Mouse (Mus musculus) limb, embryonic 15.5 days (tissue): Measurements from ENCODE around the gene Adssl1. TPM values are rescaled to one million over a fixed set of nuclear protein-coding genes. Genes with fewer than 3 reads are reported as not detected.

Experiments
- ATAC-seq: fragments of 200-750 bp; cut with Nextera tagmentation; 2 replicates; pipeline ENCODE4 v1.8.0; 2017; ENCODE audit warnings: low read depth, moderate TSS enrichment; ENCODE audit not compliant: insufficient number of reproducible peaks, low FRiP score, low TSS enrichment
- H3K27ac ChIP-seq: fragments of 300-500 bp; sonication (generic); 2 replicates; pipeline ENCODE4 v1.5.1; 2015; ENCODE audit warnings: moderate library complexity, mild to moderate bottlenecking, inconsistent platforms
- H3K27me3 ChIP-seq: fragments of 300-500 bp; sonication (generic); 2 replicates; pipeline ENCODE4 v1.6.1; 2015; ENCODE audit warnings: inconsistent platforms
- H3K36me3 ChIP-seq: fragments of 300-500 bp; sonication (generic); 2 replicates; pipeline ENCODE4 v1.6.1; 2015; ENCODE audit warnings: inconsistent platforms
- H3K4me1 ChIP-seq: fragments of 300-500 bp; sonication (generic); 2 replicates; pipeline ENCODE4 v1.6.1; 2015; ENCODE audit warnings: inconsistent platforms
- H3K4me2 ChIP-seq: fragments of 300-500 bp; sonication (generic); 2 replicates; pipeline ENCODE4 v1.6.1; 2015; ENCODE audit warnings: mild to moderate bottlenecking, inconsistent platforms
- H3K4me3 ChIP-seq: fragments of 300-500 bp; sonication (generic); 2 replicates; pipeline ENCODE4 v1.5.1; 2015; ENCODE audit warnings: mild to moderate bottlenecking, inconsistent platforms
- H3K9ac ChIP-seq: fragments of 300-500 bp; sonication (generic); 2 replicates; pipeline ENCODE4 v1.6.1; 2015; ENCODE audit warnings: inconsistent platforms
- H3K9me3 ChIP-seq: fragments of 300-500 bp; sonication (generic); 2 replicates; pipeline ENCODE4 v1.6.1; 2016; ENCODE audit warnings: inconsistent platforms
- WGBS: fragments of 180-500 bp; shearing (Covaris S2); methylation state at CpG from one replicate; pipeline ENCODE4 v1.1.7; 2015; 5-methylcytosine and 5-hydroxymethylcytosine counted together
- polyA plus RNA-seq: library from polyadenylated mRNA; unstranded; fragments of >200 nt; fragmentation: Nextera tagmentation; extraction: Ambion mirVana; gene quantifications from 2 replicates; pipeline ENCODE4 v1.2.1, GENCODE M21; 2015

Gene Adssl1
- 11.6 and 27.2 TPM in 2 replicates for polyA plus RNA-seq

DNA sequence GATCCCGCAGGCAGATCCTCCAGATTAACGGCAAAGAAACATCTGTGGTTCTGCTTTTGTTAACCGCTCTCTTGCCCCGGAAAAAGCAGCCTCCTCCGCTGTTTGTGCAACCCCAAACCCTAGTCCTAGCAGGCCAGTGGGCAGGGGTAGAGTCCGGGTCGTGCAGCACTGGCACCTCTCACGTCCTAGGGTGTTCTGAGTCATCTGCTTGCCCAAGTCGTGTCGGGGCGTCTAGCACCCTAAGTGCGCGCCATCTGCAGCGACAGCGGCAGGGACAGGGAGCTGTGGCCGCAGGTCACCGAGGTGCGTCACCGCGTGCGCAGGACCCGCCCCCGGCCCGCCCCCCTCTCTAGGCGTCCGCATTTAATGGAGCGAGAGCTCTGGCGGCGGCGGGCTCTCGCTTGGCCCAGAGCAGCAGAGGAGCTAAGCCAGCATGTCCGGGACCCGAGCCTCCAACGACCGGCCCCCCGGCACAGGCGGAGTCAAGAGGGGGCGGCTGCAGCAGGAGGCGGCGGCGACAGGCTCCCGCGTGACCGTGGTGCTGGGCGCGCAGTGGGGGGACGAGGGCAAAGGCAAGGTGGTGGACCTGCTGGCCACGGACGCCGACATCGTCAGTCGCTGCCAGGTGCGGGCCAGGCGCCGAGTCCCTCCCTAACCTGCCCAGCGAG lies at the start of gene Adssl1:
Gene Adssl1 (plus strand): TSS at position 360 of the 668 bp plus-strand sequence.
- Histone ChIP-seq H3K36me3 (0 out of 2 replicates have a peak, but pooled peaks cover 2% of the 10 kb centered on the region), H3K9me3 (no peaks in the 10 kb centered on the region), H3K27ac (peak within 1 kb of the TSS; percentile 69), H3K27me3 (peaks cover 25% of the 10 kb centered on the region), H3K4me3 (peak within 1 kb of the TSS; percentile 52), H3K4me2 (peak within 1 kb of the TSS; percentile 98), H3K4me1 (peaks cover 36% of the 10 kb centered on the region), H3K9ac (peak within 1 kb of the TSS; percentile 48)
- peak; percentile 59 for ATAC-seq
- WGBS, result under 1% methylated on average over 53 of the region's 56 CpGs

DNA sequence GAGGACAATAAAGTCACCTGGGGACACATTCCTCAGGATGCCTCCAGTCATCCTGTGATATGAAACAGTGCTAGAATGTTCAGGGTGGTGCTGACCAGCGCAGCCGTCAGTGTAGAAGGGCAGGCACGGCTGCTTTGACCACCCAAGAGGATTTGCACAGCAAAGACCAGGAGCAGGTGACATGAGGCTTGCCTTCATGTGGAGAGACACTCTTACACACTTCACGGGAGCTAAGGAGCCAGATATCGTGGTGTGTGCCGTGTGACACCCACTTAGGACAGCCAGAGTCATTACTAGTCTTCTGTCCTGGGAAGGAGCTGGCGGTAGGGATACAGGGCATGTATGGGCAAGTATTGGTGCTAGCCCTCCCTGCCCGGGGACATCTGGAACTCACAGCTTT lies 49.7 kb upstream of the Adssl1 start:
- ATAC-seq, result no peak
- Histone ChIP-seq H3K27me3 (no peaks in the 10 kb centered on the region), H3K9me3 (no peaks in the 10 kb centered on the region; the same call in 1 of the 2 replicates), H3K4me3 (no peak overlapping the region), H3K9ac (no peak overlapping the region), H3K4me2 (no peak overlapping the region), H3K4me1 (no peaks in the 10 kb centered on the region), H3K36me3 (no peaks in the 10 kb centered on the region), H3K27ac (no peak overlapping the region)
- 82% methylated on average over 8 of the region's 8 CpGs for WGBS

DNA sequence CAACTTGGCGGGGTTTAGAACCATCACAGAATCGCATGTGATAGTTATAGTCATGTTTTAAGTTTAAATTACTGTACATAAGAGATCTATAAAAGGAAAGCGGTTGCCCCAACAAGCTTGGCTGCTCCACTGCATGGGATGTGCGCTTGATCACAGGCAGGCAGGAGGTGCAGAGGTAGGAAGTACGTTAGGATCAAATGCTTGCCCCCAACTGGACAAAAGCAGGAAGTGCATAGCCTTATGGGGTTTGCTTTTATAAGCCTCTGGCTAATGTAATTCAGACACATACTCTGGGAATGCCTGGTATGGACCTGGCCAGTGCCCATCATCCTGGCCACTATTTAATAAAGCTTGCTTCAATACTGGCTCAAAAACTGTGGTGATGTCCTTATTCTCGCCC lies 48.8 kb upstream of the Adssl1 start:
- no peak overlapping the region for H3K4me2 ChIP-seq
- H3K36me3 ChIP-seq, result no peaks in the 10 kb centered on the region
- 58% methylated on average over 6 of the region's 6 CpGs for WGBS
- no peaks in the 10 kb centered on the region for H3K27me3 ChIP-seq
- no peak for ATAC-seq
- no peak overlapping the region for H3K4me3 ChIP-seq
- H3K9me3 ChIP-seq, result no peaks in the 10 kb centered on the region; the same call in 1 of the 2 replicates
- H3K9ac ChIP-seq, result no peak overlapping the region
- H3K4me1 ChIP-seq, result peaks cover 5% of the 10 kb centered on the region
- no peak overlapping the region for H3K27ac ChIP-seq

DNA sequence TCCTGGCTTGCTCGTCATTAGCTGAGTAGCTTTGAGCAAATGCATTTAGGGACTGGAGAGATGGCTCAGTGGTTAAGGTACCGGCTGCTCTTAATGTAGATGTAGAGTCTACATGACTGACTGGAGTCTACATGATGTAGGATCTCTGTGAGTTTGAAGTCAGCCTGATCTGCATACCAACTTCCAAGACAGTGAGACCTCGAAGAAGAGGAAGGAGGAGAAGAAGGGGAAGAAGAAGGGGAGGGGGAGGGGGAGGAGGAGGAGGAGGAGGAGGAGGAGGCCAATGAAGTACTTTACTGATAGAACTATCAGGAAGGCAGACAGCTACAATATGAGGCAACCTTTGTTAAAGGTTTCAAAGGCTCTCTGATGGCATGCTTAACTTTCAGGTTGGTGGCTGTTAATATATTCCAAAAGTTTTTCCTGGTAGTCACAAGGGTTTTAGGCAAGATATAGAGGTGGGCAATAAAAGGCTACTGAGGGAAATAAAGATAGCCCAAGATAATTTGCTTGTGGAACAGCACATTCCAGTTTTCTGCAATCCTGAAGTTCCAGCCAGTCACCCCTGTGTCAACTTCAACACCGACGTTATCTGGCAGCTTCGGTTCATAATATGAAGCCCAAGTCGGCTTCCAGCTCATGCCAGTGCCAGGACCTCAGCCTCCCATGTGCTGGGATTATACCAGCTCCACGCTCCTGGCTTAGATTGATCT lies 44.4 kb upstream of the Adssl1 start:
- 61% methylated on average over 8 of the region's 8 CpGs for WGBS
- Histone ChIP-seq H3K4me3 (no peak overlapping the region), H3K36me3 (no peaks in the 10 kb centered on the region), H3K27ac (peak overlapping the region; percentile 88; the same call in 1 of the 2 replicates), H3K9ac (no peak overlapping the region), H3K27me3 (no peaks in the 10 kb centered on the region), H3K4me2 (no peak overlapping the region), H3K9me3 (no peaks in the 10 kb centered on the region; the same call in 1 of the 2 replicates), H3K4me1 (peaks cover 37% of the 10 kb centered on the region)
- no peak for ATAC-seq

DNA sequence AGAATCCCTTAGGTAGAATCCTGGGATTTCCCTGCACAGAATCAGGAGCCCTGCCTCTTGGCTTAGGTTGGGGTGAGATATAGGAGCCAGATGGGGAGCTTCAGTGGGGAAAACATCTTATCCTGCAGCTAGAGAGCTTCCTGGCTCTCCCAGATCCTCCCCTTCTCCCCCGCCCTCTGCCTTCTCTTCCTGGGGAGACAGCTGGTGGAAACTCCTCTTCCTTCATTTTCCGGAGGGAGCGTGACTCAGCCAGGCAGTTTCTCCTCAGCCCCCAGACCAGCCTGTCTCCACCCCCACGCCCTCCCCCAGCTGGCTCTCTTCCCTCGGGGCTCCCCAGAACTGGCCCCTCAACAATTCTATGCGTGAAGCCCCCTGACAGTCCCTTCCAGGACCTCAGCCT lies 43.5 kb upstream of the Adssl1 start:
- Histone ChIP-seq H3K9me3 (no peaks in the 10 kb centered on the region; the same call in 1 of the 2 replicates), H3K4me1 (peaks cover 37% of the 10 kb centered on the region), H3K27me3 (no peaks in the 10 kb centered on the region), H3K9ac (0 out of 2 replicates have a peak overlapping the region, but pooled peaks have one; percentile 23), H3K4me3 (no peak overlapping the region), H3K27ac (peak overlapping the region; percentile 88), H3K4me2 (peak overlapping the region; percentile 33), H3K36me3 (no peaks in the 10 kb centered on the region)
- ATAC-seq, result peak; percentile 53
- 11% methylated on average over 6 of the region's 6 CpGs for WGBS

DNA sequence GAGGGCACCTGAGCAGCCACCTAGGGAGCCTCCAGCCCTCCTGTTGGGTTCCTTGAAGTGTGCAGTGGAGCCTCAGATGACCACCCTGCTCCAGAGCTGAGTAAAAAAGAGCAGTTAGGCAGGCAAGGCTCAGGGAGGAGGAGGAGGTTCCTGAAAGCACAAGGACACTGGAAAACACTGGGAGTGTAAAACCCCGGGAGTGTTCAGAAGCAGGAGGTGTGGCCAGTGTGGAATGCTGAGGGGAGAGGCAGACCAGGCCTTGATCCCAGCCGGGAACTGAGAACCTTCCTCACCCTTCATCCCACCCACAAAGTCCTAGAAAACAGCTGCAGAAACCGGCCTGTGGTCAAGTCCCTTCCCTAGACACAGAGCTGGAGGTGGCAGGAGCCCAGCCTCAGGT lies 43.1 kb upstream of the Adssl1 start:
- Histone ChIP-seq H3K27ac (peak overlapping the region; percentile 88), H3K9me3 (no peaks in the 10 kb centered on the region; the same call in 1 of the 2 replicates), H3K27me3 (no peaks in the 10 kb centered on the region), H3K4me3 (no peak overlapping the region), H3K9ac (0 out of 2 replicates have a peak overlapping the region, but pooled peaks have one; percentile 23), H3K4me1 (peaks cover 37% of the 10 kb centered on the region), H3K4me2 (peak overlapping the region; percentile 33), H3K36me3 (no peaks in the 10 kb centered on the region)
- ATAC-seq, result peak; percentile 56
- WGBS, result 5% methylated on average over 3 of the region's 3 CpGs

DNA sequence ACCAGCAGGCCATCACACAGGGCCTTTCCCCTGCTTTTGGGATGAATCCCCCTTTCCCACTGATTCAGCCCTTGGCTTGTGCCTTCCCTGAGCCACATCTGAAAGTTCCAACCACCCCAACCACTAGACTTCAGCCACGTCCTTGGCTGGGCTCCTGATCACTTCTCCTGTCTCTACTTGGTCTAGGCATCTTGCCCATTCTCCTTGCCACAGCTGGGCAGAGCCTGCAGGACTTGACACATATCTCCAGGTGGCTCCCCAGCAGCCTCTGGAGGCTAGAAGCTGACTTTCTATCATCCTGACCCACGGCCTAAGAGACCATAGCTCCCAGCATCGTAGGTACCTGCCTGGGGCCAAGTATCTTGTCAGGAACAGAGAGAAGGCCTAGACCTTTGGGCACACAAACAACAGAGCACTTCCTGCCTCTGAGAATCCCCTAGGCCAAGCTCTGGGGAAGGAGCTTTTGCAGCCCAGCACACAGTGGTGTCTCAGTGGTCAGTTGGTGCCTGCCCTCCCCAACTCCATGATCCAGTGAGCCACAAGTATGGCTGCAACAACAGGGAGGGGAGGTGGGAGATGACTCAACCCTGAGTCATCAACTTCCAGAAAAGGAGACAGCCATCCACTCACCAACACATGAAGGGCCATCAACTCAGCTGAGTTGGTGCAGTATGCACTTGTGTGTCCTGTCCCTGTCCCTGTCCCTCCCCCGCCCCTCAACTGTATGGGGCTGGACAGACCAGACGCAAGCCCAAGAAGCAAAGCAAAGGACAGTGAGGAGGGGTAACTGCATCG lies 41.4 kb upstream of the Adssl1 start:
- H3K4me3 ChIP-seq, result no peak overlapping the region
- H3K36me3 ChIP-seq, result no peaks in the 10 kb centered on the region
- no peak overlapping the region for H3K4me2 ChIP-seq
- 69% methylated on average over 6 of the region's 6 CpGs for WGBS
- no peak overlapping the region for H3K9ac ChIP-seq
- no peak for ATAC-seq
- H3K27ac ChIP-seq, result peak overlapping the region; percentile 47
- no peaks in the 10 kb centered on the region; the same call in 1 of the 2 replicates for H3K9me3 ChIP-seq
- peaks cover 37% of the 10 kb centered on the region for H3K4me1 ChIP-seq
- H3K27me3 ChIP-seq, result no peaks in the 10 kb centered on the region

DNA sequence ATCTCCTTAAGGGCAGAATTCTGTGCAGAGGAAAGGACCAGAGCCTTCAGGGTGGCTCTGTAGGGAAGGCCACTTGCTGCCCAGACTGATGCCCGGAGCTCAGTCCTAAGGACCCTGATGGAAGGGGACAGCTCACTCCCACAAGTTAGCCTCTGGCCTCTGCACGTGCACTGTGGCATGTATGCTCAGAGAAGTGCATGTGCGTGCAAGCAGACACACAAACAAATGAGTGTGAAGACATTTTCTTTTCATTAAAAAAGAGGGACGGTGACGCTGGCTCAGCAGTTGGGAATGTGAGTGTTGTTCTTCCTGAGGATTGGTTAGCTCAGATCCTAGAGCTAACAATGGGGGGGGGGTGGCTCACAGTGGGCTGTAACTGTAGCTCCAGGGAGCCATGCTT lies 40.4 kb upstream of the Adssl1 start:
- Histone ChIP-seq H3K9me3 (no peaks in the 10 kb centered on the region), H3K27ac (no peak overlapping the region), H3K4me1 (peaks cover 37% of the 10 kb centered on the region), H3K4me3 (no peak overlapping the region), H3K4me2 (no peak overlapping the region), H3K36me3 (no peaks in the 10 kb centered on the region), H3K9ac (no peak overlapping the region), H3K27me3 (no peaks in the 10 kb centered on the region)
- ATAC-seq, result no peak
- 58% methylated on average over 5 of the region's 5 CpGs for WGBS

DNA sequence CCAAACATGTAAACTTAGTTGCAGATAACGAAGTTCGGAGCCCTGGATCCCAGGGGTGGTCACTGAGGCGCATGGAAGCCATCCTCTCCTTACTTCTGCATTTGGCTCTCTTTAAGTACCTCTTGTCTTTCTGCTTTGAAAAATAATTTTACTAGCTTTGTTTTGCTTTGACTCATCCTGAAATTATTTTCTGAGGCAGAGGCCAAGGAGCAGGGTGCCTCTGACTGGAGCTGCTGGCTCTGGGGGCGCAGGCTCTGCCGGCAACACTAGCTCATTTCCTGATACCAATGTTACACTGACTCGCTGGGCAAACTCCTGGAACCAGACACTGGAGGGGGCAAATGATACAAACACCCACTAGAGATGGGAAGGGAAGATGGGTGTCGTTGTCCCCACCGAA lies 39.9 kb upstream of the Adssl1 start:
- no peaks in the 10 kb centered on the region for H3K9me3 ChIP-seq
- H3K4me2 ChIP-seq, result no peak overlapping the region
- no peak overlapping the region for H3K9ac ChIP-seq
- H3K4me3 ChIP-seq, result no peak overlapping the region
- WGBS, result 79% methylated on average over 8 of the region's 8 CpGs
- peaks cover 37% of the 10 kb centered on the region for H3K4me1 ChIP-seq
- H3K27ac ChIP-seq, result no peak overlapping the region
- ATAC-seq, result no peak
- H3K36me3 ChIP-seq, result no peaks in the 10 kb centered on the region
- H3K27me3 ChIP-seq, result no peaks in the 10 kb centered on the region

DNA sequence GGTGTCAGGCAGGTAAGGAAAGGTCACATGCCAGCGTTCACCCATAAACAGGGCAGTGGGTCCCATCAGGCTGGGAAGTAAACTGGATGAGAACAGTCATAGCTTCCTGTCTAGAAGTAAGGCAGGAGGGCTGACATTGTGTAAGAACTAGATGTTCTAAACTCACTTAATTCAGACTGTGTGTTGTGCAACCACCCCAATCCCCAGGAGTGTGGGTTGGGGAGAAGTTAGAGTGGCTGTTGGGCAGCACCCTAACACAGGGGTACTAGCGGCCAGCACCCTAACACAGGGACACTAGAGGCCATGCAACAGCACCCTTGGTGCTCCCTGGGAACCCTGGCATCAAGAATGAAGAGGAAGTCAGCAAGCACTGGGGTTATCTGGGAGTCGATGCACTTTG lies 38.7 kb upstream of the Adssl1 start:
- H3K9ac ChIP-seq, result no peak overlapping the region
- ATAC-seq, result no peak
- peaks cover 32% of the 10 kb centered on the region for H3K4me1 ChIP-seq
- no peak overlapping the region for H3K4me3 ChIP-seq
- H3K27me3 ChIP-seq, result no peaks in the 10 kb centered on the region
- no peak overlapping the region for H3K4me2 ChIP-seq
- no peak overlapping the region for H3K27ac ChIP-seq
- no peaks in the 10 kb centered on the region for H3K9me3 ChIP-seq
- 83% methylated on average over 3 of the region's 3 CpGs for WGBS
- no peaks in the 10 kb centered on the region for H3K36me3 ChIP-seq

DNA sequence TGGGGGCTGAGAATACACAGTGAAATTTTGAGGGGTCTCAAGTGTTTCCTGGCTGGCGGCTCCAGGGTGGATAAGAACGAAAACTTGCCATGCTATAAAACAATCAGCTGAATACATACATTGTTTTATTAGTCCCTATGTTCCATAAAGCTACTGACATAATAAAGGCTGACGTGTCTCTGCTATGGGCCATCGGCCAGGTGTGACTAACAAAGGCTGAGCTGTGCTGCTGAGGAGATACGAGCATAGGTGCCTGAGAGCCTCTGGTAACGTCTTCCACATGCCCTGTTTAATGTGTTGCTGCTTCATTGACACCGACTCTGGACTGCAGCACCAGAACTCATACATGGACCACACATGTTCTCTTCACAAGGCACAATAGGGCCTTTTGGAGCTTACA lies 34.9 kb upstream of the Adssl1 start:
- no peak overlapping the region for H3K27ac ChIP-seq
- H3K36me3 ChIP-seq, result no peaks in the 10 kb centered on the region
- H3K4me1 ChIP-seq, result peaks cover 29% of the 10 kb centered on the region
- H3K27me3 ChIP-seq, result peaks cover 5% of the 10 kb centered on the region; the same call in 1 of the 2 replicates
- no peaks in the 10 kb centered on the region for H3K9me3 ChIP-seq
- no peak overlapping the region for H3K4me2 ChIP-seq
- WGBS, result 39% methylated on average over 7 of the region's 7 CpGs
- no peak overlapping the region for H3K4me3 ChIP-seq
- no peak overlapping the region for H3K9ac ChIP-seq
- no peak for ATAC-seq
